Mouse (Mus musculus): ENCODE data around the gene Cavin1. TPM values are rescaled to one million over a fixed set of nuclear protein-coding genes. Genes with fewer than 3 reads are reported as not detected.
A peak's percentile ranks its signal among the peaks of the same experiment; 100 is the strongest.

Cavin1 gene
- polyA plus RNA-seq, 1 experiment from 2014 or later = 692 TPM

DNA sequence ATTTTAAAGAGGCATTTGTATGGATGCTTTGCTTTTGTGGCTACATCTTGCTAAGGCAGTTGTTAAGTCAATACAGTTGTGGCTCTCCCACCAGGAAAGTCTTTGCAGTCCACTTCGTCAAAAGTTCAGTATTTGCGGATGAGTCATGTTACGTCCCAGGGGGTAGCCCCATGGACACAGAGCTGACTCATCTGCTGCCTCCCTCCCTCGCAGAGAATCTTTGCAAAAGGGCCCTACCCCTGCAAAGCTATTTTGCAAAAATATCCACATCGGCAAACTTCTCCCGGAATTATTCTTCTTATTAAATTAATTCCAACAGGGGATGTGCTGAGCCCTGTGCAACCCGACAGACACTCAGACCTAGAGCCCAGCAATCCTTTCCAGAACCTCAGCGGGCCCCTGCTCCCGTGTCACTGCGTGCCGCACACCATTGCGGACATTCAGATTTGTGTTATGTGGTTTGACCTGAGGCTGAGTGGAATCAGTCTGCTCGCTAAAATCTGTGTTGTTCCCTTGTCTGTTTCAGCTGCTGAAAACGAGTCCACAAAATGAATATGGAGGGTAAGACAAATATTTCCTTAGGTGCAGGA lies 3.8 kb upstream of the Cavin1 start:
- Histone ChIP-seq H3K27me3 (replicated peaks; ENCODE audit: insufficient read depth, low read length) (no peaks in the 10 kb centered on the region), H3K4me2 (replicated peaks; ENCODE audit: low read depth, low read length) (no peak overlapping the region), H3K4me1 (ENCODE audit: insufficient read depth, low read depth, low read length) (peaks cover 6% of the 10 kb centered on the region), H3K9ac (replicated peaks; ENCODE audit: low read depth) (no peak overlapping the region), H3K4me3 (ENCODE audit: low read depth, low read length) (no peak overlapping the region), H3K9me3 (ENCODE audit: low read length) (no peaks in the 10 kb centered on the region), H3K27ac (ENCODE audit: low read length) (no peak overlapping the region), H3K36me3 (ENCODE audit: insufficient read depth, low read length) (no peaks in the 10 kb centered on the region)
- ATAC-seq (no peak), DNase-seq (ENCODE audit: low spot score) (peak; percentile 45)
- 57% methylated on average over 14 of the region's 14 CpGs for WGBS
- TF ChIP-seq EP300 (IDR thresholded peaks at IDR 0.05) (no peak), CTCF (IDR thresholded peaks at IDR 0.05) (no peak)

DNA sequence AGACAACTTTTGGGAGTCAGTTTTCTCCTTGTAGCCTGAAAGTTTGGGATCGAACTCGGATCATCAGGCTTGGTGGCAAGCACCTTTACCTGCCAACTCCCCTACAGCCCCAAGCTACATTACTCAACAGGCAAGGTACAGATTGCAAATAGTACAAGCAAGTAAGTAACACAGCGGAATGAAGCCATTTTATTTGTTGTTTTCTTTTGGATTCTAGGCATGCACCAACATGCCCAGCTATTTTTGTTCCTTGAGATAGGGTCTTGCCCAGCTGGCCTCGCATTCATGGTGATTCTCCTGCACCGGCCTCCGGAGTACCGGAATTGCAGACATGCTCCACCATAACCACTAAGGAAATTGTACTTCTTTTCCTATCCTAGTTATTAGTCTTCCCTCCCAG lies 2.6 kb upstream of the Cavin1 start:
- Histone ChIP-seq H3K36me3 (ENCODE audit: insufficient read depth, low read length) (no peaks in the 10 kb centered on the region), H3K4me1 (ENCODE audit: insufficient read depth, low read depth, low read length) (peaks cover 6% of the 10 kb centered on the region), H3K4me2 (replicated peaks; ENCODE audit: low read depth, low read length) (no peak overlapping the region), H3K27ac (ENCODE audit: low read length) (no peak overlapping the region), H3K9me3 (ENCODE audit: low read length) (no peaks in the 10 kb centered on the region), H3K9ac (replicated peaks; ENCODE audit: low read depth) (no peak overlapping the region), H3K27me3 (replicated peaks; ENCODE audit: insufficient read depth, low read length) (no peaks in the 10 kb centered on the region), H3K4me3 (ENCODE audit: low read depth, low read length) (no peak overlapping the region)
- ATAC-seq (no peak), DNase-seq (ENCODE audit: low spot score) (no peak)
- WGBS = 94% methylated on average over 7 of the region's 7 CpGs
- no peak for TF ChIP-seq CTCF (IDR thresholded peaks at IDR 0.05)
- TF ChIP-seq EP300 (IDR thresholded peaks at IDR 0.05) = no peak

DNA sequence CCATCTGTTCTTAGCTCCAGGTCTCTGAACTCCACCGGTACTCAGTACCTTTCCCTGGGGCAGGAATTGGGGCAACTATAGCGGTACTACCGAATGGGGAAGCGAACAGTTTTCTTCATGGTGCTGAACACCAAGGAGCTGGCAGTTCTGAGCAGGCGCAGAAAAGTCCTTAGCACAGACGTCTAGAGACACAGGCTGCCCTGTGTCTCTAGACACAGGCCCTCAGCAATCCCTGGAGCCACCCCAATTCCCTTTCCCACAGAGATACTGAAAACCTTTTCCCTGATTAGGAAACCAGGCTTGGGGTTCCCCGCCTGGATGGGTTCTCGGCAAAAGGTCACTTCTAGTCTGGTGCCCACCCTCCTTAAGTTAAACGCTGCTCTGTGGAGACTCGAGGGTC lies 768 bp upstream of the Cavin1 start:
- peak overlapping the region; percentile 99 for H3K27ac ChIP-seq (ENCODE audit: low read length)
- TF ChIP-seq EP300 (IDR thresholded peaks at IDR 0.05) (no peak), CTCF (IDR thresholded peaks at IDR 0.05) (no peak)
- no peak for DNase-seq (ENCODE audit: low spot score)
- H3K36me3 ChIP-seq (ENCODE audit: insufficient read depth, low read length) = no peaks in the 10 kb centered on the region
- H3K9ac ChIP-seq (replicated peaks; ENCODE audit: low read depth) = no peak overlapping the region
- peaks cover 9% of the 10 kb centered on the region for H3K4me1 ChIP-seq (ENCODE audit: insufficient read depth, low read depth, low read length)
- no peak for ATAC-seq
- 0 out of 2 replicates have a peak overlapping the region, but pooled peaks have one; percentile 88 for H3K4me3 ChIP-seq (ENCODE audit: low read depth, low read length)
- no peaks in the 10 kb centered on the region for H3K9me3 ChIP-seq (ENCODE audit: low read length)
- 57% methylated on average over 10 of the region's 10 CpGs for WGBS
- peak overlapping the region; percentile 80 for H3K4me2 ChIP-seq (replicated peaks; ENCODE audit: low read depth, low read length)
- H3K27me3 ChIP-seq (replicated peaks; ENCODE audit: insufficient read depth, low read length) = no peaks in the 10 kb centered on the region

DNA sequence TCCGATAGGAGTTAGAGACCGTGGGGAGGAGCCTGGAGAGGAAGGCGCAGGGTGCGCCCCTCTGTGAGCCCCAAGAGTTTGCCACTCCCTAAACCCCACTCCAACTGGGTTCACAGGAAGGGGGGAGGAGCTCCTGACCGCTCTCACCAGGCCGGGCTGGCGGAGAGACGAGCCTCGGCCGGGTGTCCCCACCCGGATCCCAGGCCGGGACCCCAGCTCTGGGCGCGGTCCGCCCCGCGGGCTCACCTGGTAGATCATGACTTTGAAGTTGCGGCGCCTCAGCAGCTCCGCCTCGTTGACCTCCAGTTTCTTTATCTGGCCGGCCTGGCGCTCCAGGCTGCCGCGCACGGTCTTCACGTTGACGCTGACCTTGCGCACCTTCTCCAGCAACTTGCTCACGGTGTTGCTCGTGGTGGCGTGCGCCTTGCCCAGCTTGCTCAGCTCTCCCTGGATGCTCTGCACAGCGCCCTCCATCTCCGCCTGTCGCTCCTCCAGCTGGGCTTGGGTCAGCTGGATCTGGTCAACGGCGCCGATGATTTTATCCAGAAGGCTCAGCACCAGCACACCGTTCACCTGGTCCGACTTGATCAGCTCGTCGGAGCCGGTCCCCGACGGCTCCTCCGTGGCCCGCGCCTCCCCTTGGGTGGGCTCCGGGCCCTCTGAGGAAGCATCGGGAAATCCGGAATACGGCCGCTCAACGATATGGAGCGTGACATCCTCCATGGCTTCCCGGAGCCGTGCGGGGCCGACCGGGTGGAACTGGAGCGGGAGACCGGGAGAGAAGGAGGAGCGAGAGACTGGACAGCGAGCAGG lies 737 bp downstream of the Cavin1 start:
- peak; percentile 27 for TF ChIP-seq CTCF (IDR thresholded peaks at IDR 0.05)
- TF ChIP-seq EP300 (IDR thresholded peaks at IDR 0.05) = peak; percentile 27; the same call in 1 of the 2 replicates
- ATAC-seq (peak; percentile 70), DNase-seq (ENCODE audit: low spot score) (peak; percentile 98)
- Histone ChIP-seq H3K27me3 (replicated peaks; ENCODE audit: insufficient read depth, low read length) (no peaks in the 10 kb centered on the region), H3K4me3 (ENCODE audit: low read depth, low read length) (peak overlapping the region; percentile 88), H3K27ac (ENCODE audit: low read length) (peak overlapping the region; percentile 99), H3K36me3 (ENCODE audit: insufficient read depth, low read length) (no peaks in the 10 kb centered on the region), H3K4me2 (replicated peaks; ENCODE audit: low read depth, low read length) (peak overlapping the region; percentile 80), H3K9ac (replicated peaks; ENCODE audit: low read depth) (peak overlapping the region; percentile 97), H3K4me1 (ENCODE audit: insufficient read depth, low read depth, low read length) (peaks cover 22% of the 10 kb centered on the region), H3K9me3 (ENCODE audit: low read length) (no peaks in the 10 kb centered on the region)
- WGBS = 1% methylated on average over 65 of the region's 65 CpGs

DNA sequence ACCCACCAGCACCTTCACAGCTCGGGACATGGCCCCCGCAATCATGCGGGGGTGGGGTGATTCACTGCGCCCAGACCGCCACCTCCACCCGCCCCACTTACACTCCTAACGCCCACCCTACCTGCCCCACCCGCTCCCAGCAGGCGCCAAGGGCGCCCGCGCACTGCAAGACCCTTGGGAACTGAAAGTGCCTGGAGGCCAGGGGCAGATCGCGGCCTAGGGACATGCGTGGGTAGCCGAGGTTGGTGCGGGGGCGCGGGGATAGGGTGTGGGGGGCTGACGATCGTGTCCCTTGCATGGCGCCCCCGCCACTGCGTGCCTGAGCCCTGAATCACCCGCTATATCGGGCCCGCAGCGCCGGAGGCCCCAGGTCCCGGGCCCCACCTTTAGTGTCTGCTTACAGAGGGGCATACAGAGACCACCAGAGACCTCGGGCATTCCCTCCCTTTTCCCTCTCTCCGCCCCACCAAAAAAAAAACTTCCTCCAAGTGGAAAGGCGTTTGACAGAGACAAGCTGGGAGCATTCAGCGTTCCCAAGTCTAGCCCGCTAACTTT lies 1.4 kb downstream of the Cavin1 start:
- no peak for ATAC-seq
- H3K9ac ChIP-seq (replicated peaks; ENCODE audit: low read depth) = peak overlapping the region; percentile 97

DNA sequence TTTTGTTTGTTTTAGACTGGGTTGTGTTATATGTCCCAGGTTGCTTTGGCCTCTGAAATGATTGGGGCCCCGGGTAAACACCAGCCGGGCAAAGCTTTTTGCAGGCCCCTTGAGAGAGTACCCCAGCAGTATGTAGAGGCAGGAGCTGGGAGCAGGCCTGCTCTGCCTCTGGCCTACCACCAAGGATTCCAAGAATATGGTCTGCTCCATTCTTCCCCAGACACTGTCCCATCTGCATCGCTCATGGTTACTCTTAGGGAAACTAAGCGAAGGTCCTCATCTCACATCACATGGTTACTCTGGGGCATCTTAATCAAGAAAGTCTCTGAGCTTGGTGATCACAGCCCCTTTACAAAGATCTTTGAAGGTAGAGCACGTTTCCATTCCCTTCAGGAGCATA lies 2.2 kb downstream of the Cavin1 start:
- peaks cover 29% of the 10 kb centered on the region for H3K4me1 ChIP-seq (ENCODE audit: insufficient read depth, low read depth, low read length)
- no peaks in the 10 kb centered on the region for H3K36me3 ChIP-seq (ENCODE audit: insufficient read depth, low read length)
- no peak for ATAC-seq
- no peaks in the 10 kb centered on the region for H3K9me3 ChIP-seq (ENCODE audit: low read length)
- H3K27me3 ChIP-seq (replicated peaks; ENCODE audit: insufficient read depth, low read length) = no peaks in the 10 kb centered on the region
- whole genome bisulfite sequencing = 35% methylated on average over 5 of the region's 5 CpGs
- H3K9ac ChIP-seq (replicated peaks; ENCODE audit: low read depth) = peak overlapping the region; percentile 97
- peak overlapping the region; percentile 88 for H3K4me3 ChIP-seq (ENCODE audit: low read depth, low read length)
- TF ChIP-seq EP300 (IDR thresholded peaks at IDR 0.05) (no peak), CTCF (IDR thresholded peaks at IDR 0.05) (no peak)
- peak overlapping the region; percentile 99 for H3K27ac ChIP-seq (ENCODE audit: low read length)
- H3K4me2 ChIP-seq (replicated peaks; ENCODE audit: low read depth, low read length) = peak overlapping the region; percentile 80
- no peak for DNase-seq (ENCODE audit: low spot score)

More for the DNA sequence above, 1.4 kb downstream of the Cavin1 start:
- Histone ChIP-seq H3K27ac (ENCODE audit: low read length) (peak overlapping the region; percentile 99), H3K4me3 (ENCODE audit: low read depth, low read length) (peak overlapping the region; percentile 88), H3K4me2 (replicated peaks; ENCODE audit: low read depth, low read length) (peak overlapping the region; percentile 80), H3K9me3 (ENCODE audit: low read length) (no peaks in the 10 kb centered on the region), H3K27me3 (replicated peaks; ENCODE audit: insufficient read depth, low read length) (no peaks in the 10 kb centered on the region), H3K36me3 (ENCODE audit: insufficient read depth, low read length) (no peaks in the 10 kb centered on the region), H3K4me1 (ENCODE audit: insufficient read depth, low read depth, low read length) (peaks cover 22% of the 10 kb centered on the region)
- 0% methylated on average over 32 of the region's 35 CpGs for WGBS
- TF ChIP-seq EP300 (IDR thresholded peaks at IDR 0.05) = no peak
- no peak for TF ChIP-seq CTCF (IDR thresholded peaks at IDR 0.05)
- peak; percentile 55 for DNase-seq (ENCODE audit: low spot score)
